Mouse (Mus musculus): ENCODE results near the gene Olfr902. TPM values are rescaled to one million over a fixed set of nuclear protein-coding genes. Genes with fewer than 3 reads are reported as not detected.
"Not testable (repeated sequence)": the region's sequence is repeated elsewhere in the genome, so short reads cannot be mapped to it uniquely, and the experiment has no call there.

The Olfr902 gene
- not detected in 2 replicates for polyA plus RNA-seq (2015; fragmentation: Nextera tagmentation; extraction: Ambion mirVana)

GRCm38 (mm10) chr9:38447352-38447751 lies at the start of gene Olfr902:
TSS of gene Olfr902 (plus strand) at chr9:38447652.
- no peak for DNase-seq (ENCODE audit: low spot score)

GRCm38 (mm10) chr9:38401398-38401797 lies 46.1 kb upstream of the Olfr902 start, which contains the start of gene Olfr147:
TSS of gene Olfr147 (plus strand) at chr9:38401698.
- DNase-seq (ENCODE audit: low spot score): no peak

GRCm38 (mm10) chr9:38407502-38407901 lies 40.0 kb upstream of the Olfr902 start:
- not testable (repeated sequence) for DNase-seq (ENCODE audit: low spot score)

GRCm38 (mm10) chr9:38413502-38413901 lies 34.0 kb upstream of the Olfr902 start:
- not testable (repeated sequence) for DNase-seq (ENCODE audit: low spot score)

- no peak for DNase-seq (ENCODE audit: low spot score)
Measured at GRCm38 (mm10) chr9:38423801-38424200, 23.7 kb upstream of the Olfr902 start.

- no peak for DNase-seq (ENCODE audit: low spot score)
Measured at GRCm38 (mm10) chr9:38427026-38427425, 20.4 kb upstream of the Olfr902 start.

GRCm38 (mm10) chr9:38429155-38429554 lies 18.3 kb upstream of the Olfr902 start, which contains the start of gene Olfr901:
TSS of gene Olfr901 (plus strand) at chr9:38429455.
- no peak for DNase-seq (ENCODE audit: low spot score)

- no peak for DNase-seq (ENCODE audit: low spot score)
Measured at GRCm38 (mm10) chr9:38462844-38463243, 15.4 kb downstream of the Olfr902 start, which contains the start of gene Olfr904. TSS of gene Olfr904 (plus strand) at chr9:38463144.

- DNase-seq (ENCODE audit: low spot score): no peak
Measured at GRCm38 (mm10) chr9:38470807-38471206, 23.4 kb downstream of the Olfr902 start, which contains the start of gene Olfr905. TSS of gene Olfr905 (plus strand) at chr9:38471107.

GRCm38 (mm10) chr9:38486785-38487184 lies 39.3 kb downstream of the Olfr902 start, which contains the start of gene Olfr906:
TSS of gene Olfr906 (plus strand) at chr9:38487085.
- DNase-seq (ENCODE audit: low spot score): no peak

GRCm38 (mm10) chr9:38495501-38495900 lies 48.0 kb downstream of the Olfr902 start, which contains the start of gene Olfr907:
TSS of gene Olfr907 (plus strand) at chr9:38495801.
- no peak for DNase-seq (ENCODE audit: low spot score)

Other genes with a start within 250 kb of the Olfr902 start
- gene Olfr893, start 239.3 kb upstream of the Olfr902 start, polyA plus RNA-seq (2015; fragmentation: Nextera tagmentation; extraction: Ambion mirVana): not detected in 2 replicates
- not detected in 2 replicates for gene Olfr894, start 229.6 kb upstream of the Olfr902 start, polyA plus RNA-seq (2015; fragmentation: Nextera tagmentation; extraction: Ambion mirVana)
- gene Olfr143, start 194.9 kb upstream of the Olfr902 start, polyA plus RNA-seq (2015; fragmentation: Nextera tagmentation; extraction: Ambion mirVana): not detected in 2 replicates
- not detected in 2 replicates for gene Olfr895, start 179.8 kb upstream of the Olfr902 start, polyA plus RNA-seq (2015; fragmentation: Nextera tagmentation; extraction: Ambion mirVana)
- gene Olfr896-ps1, start 156.5 kb upstream of the Olfr902 start, polyA plus RNA-seq (2015; fragmentation: Nextera tagmentation; extraction: Ambion mirVana): not detected in 2 replicates
- not detected in 2 replicates for gene Olfr25, start 118.6 kb upstream of the Olfr902 start, polyA plus RNA-seq (2015; fragmentation: Nextera tagmentation; extraction: Ambion mirVana)
- gene Olfr898, start 99.2 kb upstream of the Olfr902 start, polyA plus RNA-seq (2015; fragmentation: Nextera tagmentation; extraction: Ambion mirVana): not detected in 2 replicates
- gene Olfr250, start 80.8 kb upstream of the Olfr902 start, polyA plus RNA-seq (2015; fragmentation: Nextera tagmentation; extraction: Ambion mirVana): not detected in 2 replicates
- not detected in 2 replicates for gene Olfr251, start 70.6 kb upstream of the Olfr902 start, polyA plus RNA-seq (2015; fragmentation: Nextera tagmentation; extraction: Ambion mirVana)
- not detected in 2 replicates for gene Olfr147, start 46.0 kb upstream of the Olfr902 start, polyA plus RNA-seq (2015; fragmentation: Nextera tagmentation; extraction: Ambion mirVana)
- not detected in 2 replicates for gene Olfr901, start 18.2 kb upstream of the Olfr902 start, polyA plus RNA-seq (2015; fragmentation: Nextera tagmentation; extraction: Ambion mirVana)
- gene Olfr904, start 15.5 kb downstream of the Olfr902 start, polyA plus RNA-seq (2015; fragmentation: Nextera tagmentation; extraction: Ambion mirVana): not detected in 2 replicates
- not detected in 2 replicates for gene Olfr905, start 23.5 kb downstream of the Olfr902 start, polyA plus RNA-seq (2015; fragmentation: Nextera tagmentation; extraction: Ambion mirVana)
- not detected in 2 replicates for gene Olfr906, start 39.4 kb downstream of the Olfr902 start, polyA plus RNA-seq (2015; fragmentation: Nextera tagmentation; extraction: Ambion mirVana)
- gene Olfr907, start 48.1 kb downstream of the Olfr902 start, polyA plus RNA-seq (2015; fragmentation: Nextera tagmentation; extraction: Ambion mirVana): not detected in 2 replicates
- not detected in 2 replicates for gene Olfr911-ps1, start 73.9 kb downstream of the Olfr902 start, polyA plus RNA-seq (2015; fragmentation: Nextera tagmentation; extraction: Ambion mirVana)
- gene Olfr910, start 90.2 kb downstream of the Olfr902 start, polyA plus RNA-seq (2015; fragmentation: Nextera tagmentation; extraction: Ambion mirVana): not detected in 2 replicates
- gene Olfr912, start 132.5 kb downstream of the Olfr902 start, polyA plus RNA-seq (2015; fragmentation: Nextera tagmentation; extraction: Ambion mirVana): not detected in 2 replicates
- gene Olfr913, start 145.1 kb downstream of the Olfr902 start, polyA plus RNA-seq (2015; fragmentation: Nextera tagmentation; extraction: Ambion mirVana): not detected in 2 replicates
- not detected in 2 replicates for gene Olfr914, start 157.4 kb downstream of the Olfr902 start, polyA plus RNA-seq (2015; fragmentation: Nextera tagmentation; extraction: Ambion mirVana)
- gene Olfr916, start 212.2 kb downstream of the Olfr902 start, polyA plus RNA-seq (2015; fragmentation: Nextera tagmentation; extraction: Ambion mirVana): not detected in 2 replicates
- gene Olfr917, start 218.2 kb downstream of the Olfr902 start, polyA plus RNA-seq (2015; fragmentation: Nextera tagmentation; extraction: Ambion mirVana): not detected in 2 replicates
- gene Olfr918, start 226.9 kb downstream of the Olfr902 start, polyA plus RNA-seq (2015; fragmentation: Nextera tagmentation; extraction: Ambion mirVana): not detected in 2 replicates